Mouse (Mus musculus) layer of hippocampus, postnatal 10 days (tissue): ENCODE results near the gene Ptpn23. TPM values are rescaled to one million over a fixed set of nuclear protein-coding genes. Genes with fewer than 3 reads are reported as not detected.
"Not testable (repeated sequence)": the region's sequence is repeated elsewhere in the genome, so short reads cannot be mapped to it uniquely, and the experiment has no call there.

ENCODE experiments used
- DNase-seq, 2 experiments: peaks; one replicate each; pipeline ENCODE4 v3.0.0; 2021; ENCODE audit warnings: low spot score in 2 of 2
- long read RNA-seq: library from polyadenylated mRNA; stranded (forward); transcript quantifications from one replicate; pipeline ENCODE4 v2.0.0, GENCODE M21; 2023
- total RNA-seq, 2 experiments: library from RNA; stranded (reverse); gene quantifications; 2 replicates each; pipeline ENCODE4 v1.2.3; 2021

Ptpn23 gene
- total RNA-seq: 10 to 100 TPM; 49.9 to 57.0 TPM
- long read RNA-seq, partial matches to known transcripts: 10 of 12 reads
- long read RNA-seq, other reads (novel, unspliced or antisense): 2 of 12 reads

DNA sequence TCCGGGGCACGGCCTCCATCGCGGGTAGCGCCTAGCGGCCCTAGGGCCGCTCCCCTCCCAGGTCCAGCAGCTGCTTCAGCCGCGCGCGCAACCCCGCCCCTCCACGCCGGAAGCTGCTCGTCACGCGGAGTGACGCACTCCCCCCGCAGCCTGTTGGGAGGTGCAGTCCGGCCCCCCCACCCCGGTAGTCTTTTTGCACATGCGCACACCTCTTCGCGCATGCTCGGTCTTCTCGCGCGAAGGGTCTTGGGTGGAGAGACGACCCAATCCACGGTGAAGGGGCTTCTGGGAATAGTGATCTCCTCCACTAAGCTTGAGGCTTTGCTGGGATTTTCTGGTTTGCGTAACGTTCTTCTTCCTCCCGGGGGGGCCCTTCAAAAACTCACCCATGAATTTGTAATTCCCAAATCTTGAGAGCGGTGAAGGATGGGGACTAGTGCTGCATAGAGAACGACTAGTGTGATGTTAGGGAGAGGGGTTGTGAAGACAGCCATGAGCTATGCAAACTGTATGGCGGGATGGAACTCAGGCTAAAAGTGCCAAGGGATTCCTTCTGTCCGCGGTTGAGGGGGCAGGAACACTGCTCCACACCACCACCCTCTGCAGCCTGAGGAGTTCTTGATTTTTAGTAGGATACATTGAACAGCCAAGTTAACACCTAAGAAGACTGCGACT lies at the start of gene Ptpn23:
TSS of gene Ptpn23 (minus strand) at position 115 of the 675 bp plus-strand sequence.
- peak; percentile 92 to 95 for DNase-seq

DNA sequence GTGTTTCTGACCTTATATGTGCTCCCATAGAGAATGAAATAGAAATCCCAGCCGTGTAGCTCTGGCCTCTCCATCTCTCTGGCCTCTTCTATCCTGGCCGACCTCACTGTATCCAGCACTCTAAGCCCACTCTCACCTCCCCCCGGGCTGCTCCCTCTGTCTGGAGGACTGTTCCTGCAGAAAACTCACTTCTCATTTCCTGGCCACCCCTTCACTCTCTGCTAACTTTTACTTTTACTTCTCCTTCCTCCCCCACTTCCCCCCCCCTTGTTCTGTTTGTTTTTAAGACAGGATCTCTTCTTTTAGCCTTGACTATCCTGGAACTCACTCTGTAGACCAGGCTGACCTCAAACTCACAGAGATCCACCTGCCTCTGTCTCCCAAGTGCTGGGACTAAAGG lies 44.5 kb upstream of the Ptpn23 start:
- no peak for DNase-seq

DNA sequence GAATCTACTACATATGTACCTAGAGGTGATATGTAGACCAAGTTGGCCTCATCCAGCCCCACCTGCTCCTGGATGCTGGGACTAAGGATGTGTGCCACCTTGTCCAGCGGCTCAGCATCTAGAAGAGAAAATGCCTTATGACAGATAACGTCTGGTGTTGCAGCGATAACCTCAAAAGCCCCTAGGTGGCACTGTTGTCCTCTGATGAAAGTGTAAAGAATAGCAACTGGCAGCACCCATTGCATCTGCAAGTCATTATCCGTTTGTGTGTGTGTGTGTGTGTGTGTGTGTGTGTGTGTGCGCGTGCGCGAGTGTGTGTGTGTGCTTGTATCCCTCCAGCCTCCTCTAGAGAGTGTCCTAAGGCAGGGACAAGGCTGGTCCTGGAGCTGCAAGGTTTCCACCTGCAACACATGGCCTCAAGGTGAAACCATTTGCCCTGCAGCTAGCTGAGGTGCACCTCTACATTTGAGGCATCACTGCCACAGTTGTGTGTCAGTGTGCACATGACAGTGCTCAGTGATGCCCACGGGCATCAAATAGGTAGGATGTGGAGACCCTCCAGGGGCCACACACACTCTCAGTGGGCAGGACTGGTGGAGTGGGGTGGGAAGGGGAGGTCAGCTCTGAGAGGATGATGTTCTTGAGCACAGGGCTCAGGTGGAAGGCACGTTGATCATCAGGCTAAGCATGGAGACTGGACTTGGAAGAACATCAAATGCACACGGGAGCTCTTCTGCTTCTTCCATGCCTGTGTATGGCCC lies 41.0 kb upstream of the Ptpn23 start:
- peak; percentile 79 to 85 for DNase-seq

DNA sequence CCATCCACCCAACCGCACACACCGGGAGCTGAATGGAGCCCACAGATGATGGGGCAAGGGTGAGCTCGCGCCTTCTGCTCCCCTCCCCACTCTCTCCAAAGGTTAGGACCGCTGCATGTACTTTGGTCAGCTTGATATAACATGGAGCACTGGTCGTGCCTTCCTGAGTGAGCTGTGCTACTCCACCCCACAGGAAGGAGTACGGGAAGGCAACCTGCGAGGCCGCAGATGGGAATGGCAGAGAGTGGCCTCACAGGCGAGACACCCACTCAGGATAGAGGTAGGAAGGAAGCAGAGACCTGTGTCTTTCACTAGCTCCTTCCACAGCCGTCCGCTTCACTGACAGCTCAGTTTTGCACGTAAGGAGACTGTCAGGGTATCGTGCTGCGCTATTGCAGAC lies 40.3 kb upstream of the Ptpn23 start:
- no peak for DNase-seq

DNA sequence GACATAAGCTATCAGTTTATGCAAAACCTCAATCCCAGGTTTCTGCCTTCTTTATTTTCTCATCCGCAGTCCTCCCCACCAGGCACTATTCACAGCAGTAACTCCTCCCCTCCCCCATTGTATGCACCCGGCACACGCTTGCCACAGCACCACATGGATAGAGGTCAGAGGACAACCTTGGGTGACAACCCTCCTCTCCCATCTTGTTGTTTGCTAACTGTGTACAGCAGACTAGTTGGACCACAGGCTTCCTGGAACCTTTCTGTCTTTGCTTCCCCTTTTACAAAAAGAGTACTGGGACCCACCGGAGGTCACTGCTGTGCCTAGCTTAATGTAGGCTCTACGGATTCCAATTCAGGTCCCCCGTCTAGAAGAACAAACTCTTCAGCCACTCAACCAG lies 32.5 kb upstream of the Ptpn23 start:
- no peak for DNase-seq

- no peak for DNase-seq
Measured at GRCm38 (mm10) chr9:110440049-110440448, 32.0 kb upstream of the Ptpn23 start.

- no peak for DNase-seq
Measured at GRCm38 (mm10) chr9:110436041-110436440, 28.0 kb upstream of the Ptpn23 start.

GRCm38 (mm10) chr9:110433045-110433444 lies 25.0 kb upstream of the Ptpn23 start:
- no peak for DNase-seq

DNA sequence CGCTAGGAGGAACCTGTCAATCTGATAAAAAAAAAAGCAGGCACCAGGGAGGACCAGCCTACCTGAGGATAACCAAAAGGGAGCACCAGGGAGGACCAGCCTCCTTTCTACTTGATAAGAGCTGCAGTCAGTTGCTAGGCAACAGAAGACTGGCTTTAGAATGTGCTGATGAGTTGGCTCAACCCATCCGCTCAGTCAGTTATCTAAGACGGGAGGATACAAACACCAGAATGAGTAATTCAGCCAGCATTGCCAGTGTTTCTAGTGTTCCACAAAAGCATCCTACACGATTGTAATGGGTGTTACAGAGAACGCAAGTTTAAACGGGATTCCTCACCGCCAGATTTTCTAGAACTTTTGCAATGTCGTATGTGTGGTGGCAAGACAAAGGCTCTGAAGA lies 23.2 kb upstream of the Ptpn23 start:
- no peak for DNase-seq

DNA sequence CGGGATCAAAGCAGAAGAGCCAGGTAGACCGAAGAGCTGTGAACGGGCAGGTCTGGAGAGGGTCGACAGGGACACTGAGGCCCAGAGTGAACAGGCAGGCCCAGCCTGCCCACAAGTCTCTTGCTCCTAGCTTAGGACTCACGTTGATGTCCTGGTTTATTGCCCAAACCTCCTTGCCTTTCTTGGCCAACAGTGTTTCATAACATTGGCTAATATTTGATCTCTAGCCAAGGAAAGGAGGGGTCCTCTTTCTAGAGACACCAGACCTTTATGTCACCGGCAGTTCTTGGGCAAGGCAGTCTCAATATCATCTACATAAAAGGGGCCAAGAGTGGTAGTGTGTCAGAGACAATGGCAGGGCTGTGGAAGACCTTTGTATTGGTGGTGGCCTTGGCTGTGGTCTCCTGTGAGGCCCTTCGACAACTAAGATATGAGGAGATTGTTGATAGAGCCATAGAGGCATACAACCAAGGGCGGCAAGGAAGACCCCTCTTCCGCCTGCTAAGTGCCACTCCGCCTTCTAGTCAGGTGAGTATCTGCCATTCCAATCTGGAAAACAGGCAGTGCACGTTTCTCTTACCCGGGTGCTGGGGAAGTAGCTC lies 11.6 kb upstream of the Ptpn23 start, which contains the start of gene Ngp:
TSS of gene Ngp (plus strand) at position 237 of the 602 bp plus-strand sequence.
- no peak for DNase-seq

DNA sequence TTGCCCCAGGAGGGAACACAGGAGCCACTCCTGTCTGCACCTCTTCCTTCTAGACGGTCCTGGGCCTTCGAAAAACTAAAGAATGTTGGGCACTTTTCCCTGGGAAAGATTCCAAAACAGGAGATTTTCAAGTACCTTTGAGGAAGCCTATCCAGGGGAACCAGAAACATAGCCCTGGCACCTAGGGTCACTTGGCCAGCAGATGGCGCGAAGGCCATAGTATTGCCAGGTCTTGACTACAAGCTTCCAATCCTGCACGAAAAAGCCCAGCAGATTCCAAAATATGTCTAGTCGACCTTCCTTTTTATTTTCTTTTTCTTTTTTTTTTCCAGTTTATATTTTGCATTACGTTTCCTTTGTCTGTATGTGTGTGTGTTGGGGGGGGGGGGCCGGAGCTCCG lies 5.8 kb upstream of the Ptpn23 start:
- peak; percentile 32 to 49 for DNase-seq

GRCm38 (mm10) chr9:110412926-110413325 lies 4.9 kb upstream of the Ptpn23 start:
- no peak for DNase-seq

DNA sequence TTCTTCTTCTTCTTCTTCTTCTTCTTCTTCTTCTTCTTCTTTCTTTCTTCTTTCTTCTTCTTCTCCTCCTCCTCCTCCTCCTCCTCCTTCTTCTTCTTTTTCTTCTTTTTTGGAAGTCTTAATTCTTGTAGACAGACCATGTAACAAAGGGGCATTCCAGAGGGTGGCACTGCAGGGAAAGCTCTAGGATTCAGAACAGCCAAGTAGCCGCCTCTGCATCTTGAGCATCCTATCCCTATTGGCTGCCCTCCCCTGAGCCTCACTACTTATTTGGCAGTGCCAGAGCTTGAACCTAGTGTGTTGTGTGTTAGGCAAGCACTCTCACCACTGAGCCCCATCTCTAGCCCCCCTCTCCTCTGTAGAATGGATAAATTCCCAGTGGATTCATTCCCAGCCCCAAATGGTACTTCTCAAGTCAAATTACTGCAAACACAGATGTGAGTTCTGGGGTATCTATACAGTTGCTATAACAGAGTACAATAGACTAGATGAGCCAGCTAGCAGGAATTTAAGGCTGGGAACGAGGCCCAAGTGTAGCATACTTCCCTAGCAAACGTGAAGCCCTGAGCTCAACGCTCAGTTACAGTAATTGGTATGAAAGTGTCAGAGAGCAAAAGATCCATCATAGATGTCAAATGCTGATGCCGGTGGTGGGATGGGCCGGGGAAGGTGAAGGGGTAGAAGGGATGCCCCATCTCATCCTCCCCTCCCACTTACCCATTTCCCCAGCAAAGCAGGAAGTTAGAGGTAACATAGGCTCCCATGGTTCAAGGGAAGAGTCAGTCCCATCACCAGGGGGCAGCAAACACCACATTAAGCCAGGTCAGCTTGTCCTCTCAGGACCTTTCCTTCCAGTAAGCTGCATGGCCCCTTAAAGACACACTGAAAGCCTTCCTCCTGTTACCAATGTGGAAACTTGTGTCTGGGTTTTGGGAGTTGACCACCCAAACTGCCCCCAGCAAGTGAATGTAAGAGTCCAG lies 3.2 kb upstream of the Ptpn23 start:
- peak; percentile 81 to 87 for DNase-seq

- DNase-seq: no peak
Measured at GRCm38 (mm10) chr9:110407311-110408098, 508 bp downstream of the Ptpn23 start.

- not testable (repeated sequence) for DNase-seq
Measured at GRCm38 (mm10) chr9:110403240-110403639, 4.8 kb downstream of the Ptpn23 start.

GRCm38 (mm10) chr9:110402731-110403130 lies 5.3 kb downstream of the Ptpn23 start:
- DNase-seq: no peak

DNA sequence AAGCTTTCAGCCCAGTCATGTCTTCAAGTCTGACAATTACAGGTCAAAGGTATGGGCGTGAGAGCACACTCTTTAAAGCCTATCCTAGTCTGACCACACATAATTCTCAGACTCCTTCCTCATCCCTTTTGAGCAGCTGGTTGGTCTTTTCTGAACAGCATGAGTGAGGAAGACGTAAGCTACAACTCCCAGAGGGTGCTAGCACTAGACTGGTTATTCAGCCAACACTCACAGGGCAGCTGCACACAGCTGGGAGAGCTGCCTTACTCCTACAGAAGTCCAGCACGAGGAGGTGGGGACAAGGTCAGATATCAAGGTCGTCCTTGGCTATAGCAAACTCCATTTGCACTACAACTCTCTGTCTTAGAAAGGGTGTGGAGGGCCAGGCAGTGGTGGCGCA lies 7.4 kb downstream of the Ptpn23 start:
- DNase-seq: no peak

- no peak for DNase-seq
Measured at GRCm38 (mm10) chr9:110393295-110393694, 14.7 kb downstream of the Ptpn23 start.

- DNase-seq: no peak
Measured at GRCm38 (mm10) chr9:110390843-110391242, 17.2 kb downstream of the Ptpn23 start.

DNA sequence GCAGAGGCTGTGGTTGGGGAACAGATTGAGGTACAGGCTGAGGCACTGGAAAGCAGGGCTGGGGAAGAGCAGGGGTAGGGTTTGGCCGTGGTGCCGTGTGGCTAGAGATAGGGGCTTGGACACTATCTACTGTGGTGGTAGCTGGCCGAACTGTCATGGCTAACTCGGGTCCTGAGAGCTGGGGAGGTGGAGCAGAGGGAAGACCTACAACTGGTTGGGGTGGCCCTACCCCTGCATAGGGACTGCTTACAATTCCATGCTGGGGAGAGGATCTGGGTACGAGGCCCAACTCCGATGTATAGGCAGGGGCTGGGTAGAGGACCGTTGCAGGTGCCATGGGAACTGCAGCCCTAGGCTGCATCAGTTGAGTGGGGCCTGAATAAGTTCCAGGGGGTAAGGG lies 20.0 kb downstream of the Ptpn23 start:
- DNase-seq: no peak
